Comparison of ENCODE assay signal across 8 mouse cellular contexts in the genomic region with DNA sequence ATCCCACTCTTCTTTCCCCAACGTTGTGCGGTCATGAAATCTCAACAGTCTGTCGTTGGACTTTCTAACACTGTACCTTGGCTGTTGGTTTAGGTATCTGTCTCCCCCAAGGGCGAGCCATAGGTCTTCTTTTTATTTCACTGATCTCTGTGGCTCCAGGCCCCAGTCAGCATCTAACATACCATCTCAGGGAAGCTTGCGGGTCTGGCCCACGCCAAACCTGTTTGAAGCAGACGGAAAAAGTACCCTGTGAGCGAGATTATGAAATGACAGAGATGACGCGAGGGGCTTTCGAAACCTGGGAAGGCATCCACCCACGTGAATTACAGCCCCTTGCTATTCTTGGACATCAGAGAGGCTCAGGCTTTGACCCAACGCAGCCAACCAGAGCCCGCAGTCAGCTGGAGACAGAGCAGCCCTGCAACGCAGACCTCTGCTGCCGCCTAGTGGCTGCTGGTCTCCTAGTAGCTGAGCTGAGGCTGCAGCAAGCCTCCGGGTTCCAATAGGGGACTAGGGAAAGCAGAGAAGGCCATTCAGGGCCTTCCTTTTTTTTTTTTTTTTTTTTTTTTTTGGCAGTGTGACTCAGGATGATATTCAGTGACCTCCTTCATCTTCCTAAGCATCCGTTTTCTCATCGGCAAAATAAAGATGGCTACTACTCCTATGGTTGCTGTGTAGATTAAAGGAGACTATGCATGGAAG. TPM values are rescaled to one million over a fixed set of nuclear protein-coding genes. Genes with fewer than 3 reads are reported as not detected.
DNase-seq lines count a peak whose midpoint lies in the region; ATAC-seq and TF ChIP-seq lines count a peak whose summit lies in the region.

No protein-coding gene starts in this region.

- no peaks in the 10 kb centered on the region for H3K79me2 ChIP-seq in liver, adult 2 months (ENCODE audit: control insufficient read depth, insufficient read depth, low read length)

- TF ChIP-seq CTCF in bone marrow macrophage, adult 2 months (IDR thresholded peaks at IDR 0.05; ENCODE audit: low read depth, low read length): peak; percentile 84
- peak; percentile 96 for TF ChIP-seq CTCF in embryonic fibroblast, embryonic 13.5 days (IDR thresholded peaks at IDR 0.05; ENCODE audit: borderline replicate concordance, insufficient read depth, low read length)
- TF ChIP-seq CTCF in liver, adult 2 months (IDR thresholded peaks at IDR 0.05; ENCODE audit: low read depth, low read length): peak; percentile 99

- H3K4me1 ChIP-seq in bone marrow macrophage, adult 2 months (ENCODE audit: control insufficient read depth, insufficient read depth, low read length): no peaks in the 10 kb centered on the region
- H3K4me1 ChIP-seq in embryonic fibroblast, embryonic 13.5 days (ENCODE audit: control insufficient read depth, insufficient read depth, low read length): no peaks in the 10 kb centered on the region
- H3K4me1 ChIP-seq in heart, embryonic 12.5 days (replicated peaks): peaks cover 27% of the 10 kb centered on the region
- no peaks in the 10 kb centered on the region for H3K4me1 ChIP-seq in kidney, embryonic 16.5 days (ENCODE audit: insufficient read depth, low read length)
- H3K4me1 ChIP-seq in liver, adult 2 months (ENCODE audit: control insufficient read depth, insufficient read depth, low read length): no peaks in the 10 kb centered on the region; the same call in 1 of the 2 replicates

- H3K9me3 ChIP-seq in heart, embryonic 12.5 days (replicated peaks): no peaks in the 10 kb centered on the region
- no peaks in the 10 kb centered on the region for H3K9me3 ChIP-seq in kidney, embryonic 16.5 days (ENCODE audit: low read length)

- H3K4me2 ChIP-seq in heart, embryonic 12.5 days: peak overlapping the region; percentile 41
- no peak overlapping the region for H3K4me2 ChIP-seq in kidney, embryonic 16.5 days (replicated peaks; ENCODE audit: low read depth, low read length)

- peak; percentile 79 to 81 for DNase-seq in B cell, adult 2 months
- DNase-seq in liver, adult 2 months (ENCODE audit: extremely low read depth, low read depth, low spot score): peak; percentile 60
- peak; percentile 83 for DNase-seq in naive thymus-derived CD4-positive, alpha-beta T cell, adult 2 months (ENCODE audit: low read depth)
- DNase-seq in splenic B cell, adult 2 months (ENCODE audit: low read depth, low spot score): peak; percentile 82

- WGBS in heart, embryonic 12.5 days: 23% methylated on average over 19 of the region's 19 CpGs
- 32% methylated on average over 19 of the region's 19 CpGs for WGBS in kidney, embryonic 16.5 days
- 28% methylated on average over 19 of the region's 19 CpGs for WGBS in liver, adult 2 months

- TF ChIP-seq POLR2A in bone marrow macrophage, adult 2 months (IDR thresholded peaks at IDR 0.05; ENCODE audit: borderline replicate concordance, low read depth, low read length): no peak
- TF ChIP-seq POLR2A in embryonic fibroblast, embryonic 13.5 days (IDR thresholded peaks at IDR 0.05; ENCODE audit: low read depth, low read length): no peak
- no peak for TF ChIP-seq POLR2A in liver, adult 2 months (IDR thresholded peaks at IDR 0.05; ENCODE audit: extremely low read depth, insufficient read depth, low read length)

- no peak overlapping the region for H3K4me3 ChIP-seq in bone marrow macrophage, adult 2 months (ENCODE audit: insufficient read depth, low read length)
- no peak overlapping the region for H3K4me3 ChIP-seq in embryonic fibroblast, embryonic 13.5 days (ENCODE audit: insufficient read depth, low read length)
- H3K4me3 ChIP-seq in heart, embryonic 12.5 days: no peak overlapping the region
- H3K4me3 ChIP-seq in kidney, embryonic 16.5 days (ENCODE audit: low read length): no peak overlapping the region
- no peak overlapping the region for H3K4me3 ChIP-seq in liver, adult 2 months (ENCODE audit: insufficient read depth, low read depth, low read length)

- no peaks in the 10 kb centered on the region for H3K27me3 ChIP-seq in heart, embryonic 12.5 days (replicated peaks)
- no peaks in the 10 kb centered on the region for H3K27me3 ChIP-seq in kidney, embryonic 16.5 days (ENCODE audit: insufficient read depth, low read length)
- H3K27me3 ChIP-seq in liver, adult 2 months (ENCODE audit: control insufficient read depth, insufficient read depth, low read length): no peaks in the 10 kb centered on the region
- no peaks in the 10 kb centered on the region for H3K27me3 ChIP-seq in splenic B cell, adult 2 months (ENCODE audit: control insufficient read depth, insufficient read depth, low read length, poor library complexity, severe bottlenecking)

- H3K9ac ChIP-seq in heart, embryonic 12.5 days: 0 out of 2 replicates have a peak overlapping the region, but pooled peaks have one; percentile 5
- H3K9ac ChIP-seq in kidney, embryonic 16.5 days (replicated peaks; ENCODE audit: low read length): no peak overlapping the region
- no peak overlapping the region for H3K9ac ChIP-seq in liver, adult 2 months (ENCODE audit: low read depth, low read length)

- no peak overlapping the region for H3K27ac ChIP-seq in bone marrow macrophage, adult 2 months (ENCODE audit: insufficient read depth, low read depth, low read length)
- no peak overlapping the region for H3K27ac ChIP-seq in embryonic fibroblast, embryonic 13.5 days (ENCODE audit: insufficient read depth, low read length)
- peak overlapping the region; percentile 37; the same call in 1 of the 2 replicates for H3K27ac ChIP-seq in heart, embryonic 12.5 days (ENCODE audit: poor library complexity, severe bottlenecking)
- no peak overlapping the region for H3K27ac ChIP-seq in kidney, embryonic 16.5 days (ENCODE audit: low read length)
- no peak overlapping the region for H3K27ac ChIP-seq in liver, adult 2 months (replicated peaks; ENCODE audit: insufficient read depth, low read depth, low read length)

- no peaks in the 10 kb centered on the region for H3K36me3 ChIP-seq in heart, embryonic 12.5 days
- H3K36me3 ChIP-seq in kidney, embryonic 16.5 days (ENCODE audit: insufficient read depth, low read length): no peaks in the 10 kb centered on the region
- H3K36me3 ChIP-seq in liver, adult 2 months (ENCODE audit: control insufficient read depth, insufficient read depth, low read length): no peaks in the 10 kb centered on the region
- no peaks in the 10 kb centered on the region for H3K36me3 ChIP-seq in splenic B cell, adult 2 months (ENCODE audit: control insufficient read depth, insufficient read depth, low read length, poor library complexity, severe bottlenecking)

- peak; percentile 82 for ATAC-seq in heart, embryonic 12.5 days (ENCODE audit: insufficient number of reproducible peaks, low FRiP score)
- ATAC-seq in kidney, embryonic 16.5 days (ENCODE audit: low FRiP score, low TSS enrichment): peak; percentile 95

RNA-seq across cellular contexts. Expression of a gene that starts 25.8 kb away (rescaled TPM):
- polyA plus RNA-seq in bone marrow macrophage, adult 2 months (2012; ENCODE audit: insufficient read depth, insufficient read length, missing spikeins): not detected in 2 replicates
- polyA plus RNA-seq in embryonic fibroblast, embryonic 13.5 days (2011; ENCODE audit: insufficient read length, low read depth, missing spikeins): 14.0 and 16.2 TPM in 2 replicates
- polyA plus RNA-seq in heart, embryonic 12.5 days (2016; fragmentation: Nextera tagmentation; extraction: Ambion mirVana): 14.1 and 14.9 TPM in 2 replicates
- polyA plus RNA-seq in kidney, embryonic 16.5 days (2015; fragmentation: Nextera tagmentation; extraction: Ambion mirVana): 24.2 and 25.3 TPM in 2 replicates
- 5.1 and 15.4 TPM in 2 replicates for total RNA-seq in liver, adult 2 months (2014; rRNA removed)
- polyA plus RNA-seq in liver, adult 2 months (2012; rRNA removed): 22.9 and 28.7 TPM in 2 replicates

RNA-seq across cellular contexts. Expression of a gene that starts 43.3 kb away (rescaled TPM):
- polyA plus RNA-seq in bone marrow macrophage, adult 2 months (2012; ENCODE audit: insufficient read depth, insufficient read length, missing spikeins): not detected in 2 replicates
- not detected in 2 replicates for polyA plus RNA-seq in embryonic fibroblast, embryonic 13.5 days (2011; ENCODE audit: insufficient read length, low read depth, missing spikeins)
- polyA plus RNA-seq in heart, embryonic 12.5 days (2016; fragmentation: Nextera tagmentation; extraction: Ambion mirVana): not detected in 2 replicates
- 5.4 TPM in 1 of 2 replicates, not detected in the other for polyA plus RNA-seq in kidney, embryonic 16.5 days (2015; fragmentation: Nextera tagmentation; extraction: Ambion mirVana)
- not detected in 2 replicates for total RNA-seq in liver, adult 2 months (2014; rRNA removed)
- 0.31 TPM in 1 of 2 replicates, not detected in the other for polyA plus RNA-seq in liver, adult 2 months (2012; rRNA removed)

Comparison
In these comparisons a context has a peak if more than half of its experiments do, and no peak if none do; other contexts are left out.
1. RNA of a gene that starts 25.8 kb away (polyA plus RNA-seq): 22.9 to 28.7 TPM in liver, adult 2 months, 24.2 to 25.3 TPM in kidney, embryonic 16.5 days, 14.0 to 16.2 TPM in embryonic fibroblast, embryonic 13.5 days and 14.1 to 14.9 TPM in heart, embryonic 12.5 days; not detected in bone marrow macrophage, adult 2 months; every median in the first group is over 10 times any median in the second.
2. Peak in every context shown above with its lines, with median percentiles within 50 percentile points of each other: DNase-seq and CTCF ChIP-seq.